Mouse (Mus musculus): ENCODE measurements around the gene Gm13276.
A peak's percentile ranks its signal among the peaks of the same experiment; 100 is the strongest.
"Not testable (repeated sequence)": the region's sequence is repeated elsewhere in the genome, so short reads cannot be mapped to it uniquely, and the experiment has no call there.

Gene Gm13276

DNA sequence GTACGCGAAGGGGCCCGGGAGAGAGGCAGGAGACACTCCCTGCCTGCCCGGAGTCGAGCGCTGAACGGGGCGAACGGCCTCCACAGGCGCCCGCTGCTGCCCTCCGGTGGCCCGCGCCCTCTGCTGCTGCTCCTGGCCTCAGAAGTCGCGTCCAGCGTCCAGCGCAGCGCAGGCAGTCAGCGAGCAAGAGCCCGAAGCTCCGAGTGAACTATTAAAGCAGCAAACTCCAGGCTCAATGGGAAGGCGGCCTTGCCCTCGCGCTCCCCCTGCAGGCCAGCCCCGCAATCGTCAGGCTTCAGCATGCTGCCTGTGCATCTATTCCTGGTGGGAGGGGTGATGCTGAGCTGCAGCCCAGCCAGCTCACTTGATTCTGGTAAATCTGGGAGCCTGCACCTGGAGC is at the start of gene Gm13276:
Gene Gm13276, plus strand, starts transcription at position 301 of the 400 bp plus-strand sequence.
- not testable (repeated sequence) for DNase-seq (ENCODE audit: low read depth)

DNA sequence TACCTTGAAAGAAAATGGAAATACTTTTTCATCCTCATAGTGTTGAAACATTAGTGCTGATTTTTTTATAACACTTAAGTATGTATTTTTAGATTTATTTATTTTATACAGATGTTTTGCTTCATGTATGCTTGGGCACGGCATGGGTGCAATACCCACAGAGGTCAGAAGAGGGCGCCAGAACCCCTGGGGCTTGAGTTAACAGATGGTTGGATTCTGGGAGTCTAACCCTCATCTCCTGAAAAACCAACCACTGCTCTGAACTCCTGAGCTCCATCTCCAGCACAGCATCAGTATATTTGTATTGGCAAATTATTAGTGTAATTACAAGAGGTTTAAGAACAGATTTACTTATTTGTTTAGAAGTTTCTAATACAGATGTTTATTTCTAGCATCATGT is 47.0 kb upstream of the Gm13276 start:
- peak; percentile 76 for DNase-seq (ENCODE audit: low read depth)

DNA sequence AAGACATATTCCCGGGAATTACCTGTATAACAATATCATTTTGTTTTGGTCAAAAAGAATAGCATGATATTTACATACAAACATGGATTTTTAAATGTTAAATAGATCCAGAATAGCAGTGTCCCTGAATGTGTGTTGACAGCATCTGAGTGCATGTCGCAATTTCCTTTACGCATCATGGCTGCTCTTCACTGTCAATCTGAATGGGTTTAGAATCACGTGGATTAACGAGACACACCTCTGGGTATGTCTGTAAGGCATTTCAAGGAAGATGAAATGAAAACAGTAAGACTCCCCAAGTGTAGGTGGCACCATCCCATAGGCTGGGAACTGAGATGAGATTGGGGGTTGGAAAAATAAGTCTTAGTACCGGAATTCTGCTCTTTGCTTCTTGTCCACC is 46.5 kb upstream of the Gm13276 start:
- peak; percentile 65 for DNase-seq (ENCODE audit: low read depth)

DNA sequence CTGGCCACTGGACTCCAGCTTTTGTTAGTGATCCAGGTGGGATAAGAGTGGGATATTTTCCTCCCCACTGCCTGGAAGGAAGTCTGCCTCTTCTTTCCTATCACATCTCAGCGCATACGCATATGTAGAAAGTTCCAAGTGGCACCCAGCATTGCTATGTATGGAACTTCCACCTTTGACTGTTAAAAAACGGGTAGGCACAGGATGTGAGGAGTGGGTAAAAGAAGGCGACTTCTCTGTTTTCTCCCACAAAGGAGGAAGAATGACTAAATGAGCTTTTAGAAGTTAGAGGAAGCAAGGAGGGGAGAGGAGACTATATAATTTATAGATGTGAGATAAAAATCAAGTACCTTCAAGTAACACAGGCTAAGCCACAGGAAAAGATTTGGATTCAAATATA is 44.1 kb upstream of the Gm13276 start:
- DNase-seq (ENCODE audit: low read depth): no peak

DNA sequence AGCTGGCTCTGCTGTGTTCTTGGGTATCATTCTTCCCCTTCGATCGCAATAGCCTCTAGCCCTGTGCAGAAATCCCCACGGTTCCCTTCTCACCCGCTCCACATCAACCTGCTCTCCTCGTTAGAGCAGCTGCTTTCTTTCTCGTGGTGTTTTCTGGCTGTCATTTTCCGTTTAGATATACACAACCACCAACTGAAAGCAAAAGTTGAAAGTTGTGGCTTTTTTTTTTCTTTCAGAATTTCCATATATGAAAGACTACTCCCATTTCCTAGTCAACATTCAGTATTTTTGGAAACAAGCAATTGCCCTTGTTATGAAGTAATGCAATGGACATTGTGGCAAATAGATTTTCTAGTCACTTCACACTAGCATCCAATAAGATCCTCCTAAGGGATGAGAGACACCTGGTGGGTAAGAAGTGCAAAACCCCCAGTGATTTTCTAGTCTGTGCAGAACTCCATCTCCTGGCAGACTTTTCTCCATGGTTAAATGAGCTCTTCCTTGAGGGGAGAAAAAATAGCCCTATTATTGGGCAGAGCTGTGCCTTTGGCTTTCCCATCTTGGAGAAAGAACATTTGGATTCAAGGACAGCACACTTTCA is 42.6 kb upstream of the Gm13276 start:
- DNase-seq (ENCODE audit: low read depth): peak; percentile 52

DNA sequence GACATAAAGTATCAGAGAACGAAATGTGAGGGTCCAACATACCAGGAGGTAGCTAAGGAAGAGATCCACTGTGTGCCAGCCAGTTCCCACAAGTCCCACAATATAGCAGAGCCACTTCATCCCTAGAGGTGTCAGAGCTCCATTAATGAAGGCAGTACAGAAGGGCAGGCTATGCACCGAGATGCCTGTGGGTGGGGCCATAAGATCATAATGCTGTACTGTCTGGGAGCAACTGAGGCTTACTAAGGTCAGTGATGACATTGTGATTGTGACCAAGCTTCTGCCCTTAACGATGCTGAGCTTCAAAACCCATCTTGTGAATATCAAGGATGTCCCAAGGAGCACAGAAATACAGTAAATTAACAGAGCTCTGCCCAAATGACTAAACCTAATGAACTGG is 41.3 kb upstream of the Gm13276 start:
- DNase-seq (ENCODE audit: low read depth): peak; percentile 57

DNA sequence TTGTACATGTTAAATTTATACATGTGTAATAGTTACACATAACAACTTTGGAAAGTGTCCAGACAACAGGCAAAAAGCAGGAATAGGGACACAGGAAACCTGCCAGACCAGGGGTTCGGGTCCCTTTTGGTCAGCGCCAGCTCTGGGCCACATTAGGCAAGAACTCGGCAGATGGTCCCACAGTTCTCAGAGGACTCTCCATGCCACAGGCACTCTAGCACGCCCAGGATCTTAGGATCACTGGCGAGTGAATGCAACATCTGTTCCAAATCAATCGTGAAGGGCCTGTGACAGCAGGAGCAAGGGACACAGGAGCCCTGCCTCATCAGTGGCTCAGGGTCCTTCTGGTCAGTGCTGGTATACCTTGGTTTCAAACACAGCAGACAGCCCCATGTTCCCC is 35.6 kb upstream of the Gm13276 start:
- no peak for DNase-seq (ENCODE audit: low read depth)

DNA sequence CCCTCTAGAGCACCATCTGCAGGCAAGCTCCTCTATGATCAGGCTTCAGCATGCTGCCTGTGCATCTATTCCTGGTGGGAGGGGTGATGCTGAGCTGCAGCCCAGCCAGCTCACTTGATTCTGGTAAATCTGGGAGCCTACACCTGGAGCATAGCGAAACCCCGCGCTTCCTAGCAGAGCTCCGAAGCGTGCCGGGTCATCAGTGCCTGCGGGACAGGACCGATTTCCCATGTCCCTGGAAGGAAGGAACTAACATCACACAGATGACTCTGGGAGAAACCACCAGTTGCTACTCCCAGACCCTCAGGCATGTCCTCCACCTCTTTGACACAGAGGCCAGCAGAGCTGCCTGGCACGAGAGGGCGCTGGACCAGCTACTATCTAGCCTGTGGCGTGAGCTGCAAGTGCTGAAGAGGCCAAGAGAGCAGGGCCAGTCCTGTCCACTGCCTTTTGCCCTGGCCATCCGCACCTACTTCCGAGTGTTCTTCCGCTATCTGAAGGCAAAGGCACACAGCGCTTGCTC is 30.6 kb upstream of the Gm13276 start, which contains the start of gene Gm13271:
Gene Gm13271, plus strand, starts transcription at position 51 of the 523 bp plus-strand sequence.
- not testable (repeated sequence) for DNase-seq (ENCODE audit: low read depth)

DNA sequence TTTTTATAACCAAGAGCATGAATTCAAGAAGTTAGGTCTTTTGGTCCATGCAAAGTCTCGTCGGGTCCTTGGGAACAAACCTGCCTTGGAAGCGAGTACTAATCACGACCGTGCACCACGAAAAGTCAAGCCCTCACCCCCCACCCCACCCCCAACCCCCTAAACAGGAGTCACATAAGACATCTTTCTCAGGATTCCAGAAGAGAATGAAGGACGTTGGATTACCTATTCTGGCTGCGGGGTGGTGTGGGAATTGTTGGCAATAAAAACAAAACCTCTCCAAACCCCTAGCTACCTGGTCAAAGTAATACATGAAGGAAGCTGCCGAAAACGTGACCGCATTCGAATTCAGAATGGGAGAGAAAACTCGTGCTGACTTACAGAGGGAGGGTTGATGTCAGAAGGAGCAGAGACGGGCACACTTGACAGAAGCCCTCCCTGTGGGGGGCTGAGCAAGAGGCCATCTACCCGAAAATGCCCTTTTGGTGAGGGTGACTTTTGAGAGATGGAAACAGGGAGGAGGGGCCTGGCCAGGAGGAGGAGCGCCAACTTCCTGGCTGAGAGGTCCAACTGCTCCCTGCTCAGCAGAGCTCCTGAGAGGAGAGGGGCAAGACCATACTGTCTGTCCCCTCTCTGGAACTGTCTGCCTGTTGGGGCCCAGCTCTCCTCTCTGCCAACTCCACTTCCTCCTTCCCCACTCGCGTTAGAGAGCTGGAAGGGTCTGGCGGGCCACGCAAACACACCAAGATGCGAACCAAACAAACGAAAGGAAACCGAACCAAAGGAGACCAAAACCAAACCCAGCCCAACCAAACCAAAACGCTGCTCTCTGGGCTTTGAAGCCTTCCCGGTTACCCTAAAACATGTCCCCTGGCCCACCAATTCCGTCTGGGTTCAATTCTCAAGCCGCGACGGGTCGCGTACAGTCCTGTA is 28.7 kb upstream of the Gm13276 start:
- DNase-seq (ENCODE audit: low read depth): peak; percentile 55

DNA sequence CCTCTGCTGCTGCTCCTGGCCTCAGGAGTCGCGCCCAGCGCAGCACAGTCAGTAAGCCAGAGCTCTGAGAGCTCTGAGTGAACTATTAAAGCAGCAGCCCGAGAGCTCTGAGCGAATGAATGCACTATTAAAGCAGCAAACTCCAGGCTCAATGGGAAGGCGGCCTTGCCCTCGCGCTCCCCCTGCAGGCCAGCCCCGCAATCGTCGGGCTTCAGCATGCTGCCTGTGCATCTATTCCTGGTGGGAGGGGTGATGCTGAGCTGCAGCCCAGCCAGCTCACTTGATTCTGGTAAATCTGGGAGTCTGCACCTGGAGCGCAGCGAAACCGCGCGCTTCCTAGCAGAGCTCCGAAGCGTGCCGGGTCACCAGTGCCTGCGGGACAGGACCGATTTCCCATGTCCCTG is 27.9 kb upstream of the Gm13276 start:
- DNase-seq (ENCODE audit: low read depth): peak; percentile 89

DNA sequence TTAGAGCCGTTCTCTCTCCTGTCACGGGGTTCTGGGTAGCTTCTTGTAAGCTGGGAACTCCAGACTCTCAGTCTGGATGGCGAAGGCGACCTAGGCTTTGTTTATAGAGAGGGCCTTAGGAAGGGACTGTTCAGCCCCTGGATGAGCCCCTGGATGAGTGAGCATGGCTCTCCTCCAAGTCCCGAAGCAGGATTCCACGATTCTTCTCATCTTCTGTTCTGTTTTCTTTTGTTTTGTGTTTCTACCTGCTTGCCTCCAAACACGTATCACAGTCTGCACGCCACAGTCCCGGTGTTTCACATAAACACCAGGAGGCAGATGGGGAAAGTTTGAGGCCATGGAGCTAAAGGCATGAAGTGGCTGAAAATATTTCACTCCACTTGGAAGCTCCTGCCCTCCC is 26.8 kb upstream of the Gm13276 start:
- DNase-seq (ENCODE audit: low read depth): not testable (repeated sequence)

DNA sequence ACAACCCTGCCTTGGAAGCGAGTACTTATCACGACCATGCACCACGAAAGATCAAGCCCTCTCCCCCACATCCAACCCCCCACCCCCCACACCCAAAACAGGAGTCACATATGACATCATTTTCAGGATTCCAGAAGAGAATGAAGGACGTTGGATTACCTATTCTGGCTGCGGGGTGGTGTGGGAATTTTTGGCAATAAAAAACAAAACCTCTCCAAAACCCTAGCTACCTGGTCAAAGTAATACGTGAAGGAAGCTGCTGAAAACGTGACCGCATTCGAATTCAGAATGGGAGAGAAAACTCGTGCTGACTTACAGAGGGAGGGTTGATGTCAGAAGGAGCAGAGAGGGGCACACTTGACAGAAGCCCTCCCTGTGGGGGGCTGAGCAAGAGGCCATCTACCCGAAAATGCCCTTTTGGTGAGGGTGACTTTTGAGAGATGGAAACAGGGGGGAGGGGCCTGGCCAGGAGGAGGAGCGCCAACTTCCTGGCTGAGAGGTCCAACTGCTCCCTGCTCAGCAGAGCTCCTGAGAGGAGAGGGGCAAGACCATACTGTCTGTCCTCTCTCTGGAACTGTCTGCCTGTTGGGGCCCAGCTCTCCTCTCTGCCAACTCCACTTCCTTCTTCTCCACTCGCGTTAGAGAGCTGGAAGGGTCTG is 25.8 kb upstream of the Gm13276 start, which contains the start of gene Gm13283:
Gene Gm13283, plus strand, starts transcription at position 510 of the 659 bp plus-strand sequence.
- peak; percentile 67 for DNase-seq (ENCODE audit: low read depth)

DNA sequence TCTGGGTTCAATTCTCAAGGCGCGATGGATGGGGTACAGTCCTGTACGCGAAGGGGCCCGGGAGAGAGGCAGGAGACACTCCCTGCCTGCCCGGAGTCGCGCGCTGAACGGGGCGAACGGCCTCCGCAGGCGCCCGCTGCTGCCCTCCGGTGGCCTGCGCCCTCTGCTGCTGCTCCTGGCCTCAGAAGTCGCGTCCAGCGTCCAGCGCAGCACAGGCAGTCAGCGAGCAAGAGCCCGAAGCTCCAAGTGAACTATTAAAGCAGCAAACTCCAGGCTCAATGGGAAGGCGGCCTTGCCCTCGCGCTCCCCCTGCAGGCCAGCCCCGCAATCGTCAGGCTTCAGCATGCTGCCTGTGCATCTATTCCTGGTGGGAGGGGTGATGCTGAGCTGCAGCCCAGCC is 25.1 kb upstream of the Gm13276 start:
- peak; percentile 88 for DNase-seq (ENCODE audit: low read depth)

DNA sequence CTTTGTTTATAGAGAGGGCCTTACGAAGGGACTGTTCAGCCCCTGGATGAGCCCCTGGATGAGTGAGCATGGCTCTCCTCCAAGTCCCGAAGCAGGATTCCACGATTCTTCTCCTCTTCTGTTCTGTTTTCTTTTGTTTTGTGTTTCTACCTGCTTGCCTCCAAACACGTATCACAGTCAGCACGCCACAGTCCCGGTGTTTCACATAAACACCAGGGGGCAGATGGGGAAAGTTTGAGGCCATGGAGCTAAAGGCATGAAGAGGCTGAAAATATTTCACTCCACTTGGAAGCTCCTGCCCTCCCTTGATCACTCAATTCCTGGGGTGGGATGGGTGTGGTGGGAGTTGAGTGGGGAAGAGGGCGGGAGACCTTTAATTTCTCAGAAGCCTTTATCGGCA is 23.7 kb upstream of the Gm13276 start:
- DNase-seq (ENCODE audit: low read depth): not testable (repeated sequence)

DNA sequence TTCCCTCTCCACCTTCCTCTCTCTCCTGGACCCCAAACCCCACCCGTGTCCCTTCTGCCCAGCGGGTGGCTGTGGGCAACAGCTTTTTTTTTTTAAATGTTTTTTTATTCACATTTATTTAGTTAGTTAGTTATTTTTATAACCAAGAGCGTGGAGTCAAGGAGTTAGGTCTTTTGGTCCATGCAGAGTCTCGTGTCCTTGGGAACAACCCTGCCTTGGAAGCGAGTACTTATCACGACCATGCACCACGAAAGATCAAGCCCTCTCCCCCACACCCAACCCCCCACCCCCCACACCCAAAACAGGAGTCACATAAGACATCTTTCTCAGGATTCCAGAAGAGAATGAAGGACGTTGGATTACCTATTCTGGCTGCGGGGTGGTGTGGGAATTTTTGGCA is 23.2 kb upstream of the Gm13276 start:
- DNase-seq (ENCODE audit: low read depth): not testable (repeated sequence)

DNA sequence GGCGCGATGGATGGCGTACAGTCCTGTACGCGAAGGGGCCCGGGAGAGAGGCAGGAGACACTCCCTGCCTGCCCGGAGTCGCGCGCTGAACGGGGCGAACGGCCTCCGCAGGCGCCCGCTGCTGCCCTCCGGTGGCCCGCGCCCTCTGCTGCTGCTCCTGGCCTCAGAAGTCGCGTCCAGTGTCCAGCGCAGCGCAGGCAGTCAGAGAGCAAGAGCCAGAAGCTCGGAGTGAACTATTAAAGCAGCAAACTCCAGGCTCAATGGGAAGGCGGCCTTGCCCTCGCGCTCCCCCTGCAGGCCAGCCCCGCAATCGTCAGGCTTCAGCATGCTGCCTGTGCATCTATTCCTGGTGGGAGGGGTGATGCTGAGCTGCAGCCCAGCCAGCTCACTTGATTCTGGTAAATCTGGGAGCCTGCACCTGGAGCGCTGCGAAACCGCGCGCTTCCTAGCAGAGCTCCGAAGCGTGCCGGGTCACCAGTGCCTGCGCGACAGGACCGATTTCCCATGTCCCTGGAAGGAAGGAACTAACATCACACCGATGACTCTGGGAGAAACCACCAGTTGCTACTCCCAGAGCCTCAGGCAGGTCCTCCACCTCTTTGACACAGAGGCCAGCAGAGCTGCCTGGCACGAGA is 22.0 kb upstream of the Gm13276 start:
- peak; percentile 88 for DNase-seq (ENCODE audit: low read depth)

DNA sequence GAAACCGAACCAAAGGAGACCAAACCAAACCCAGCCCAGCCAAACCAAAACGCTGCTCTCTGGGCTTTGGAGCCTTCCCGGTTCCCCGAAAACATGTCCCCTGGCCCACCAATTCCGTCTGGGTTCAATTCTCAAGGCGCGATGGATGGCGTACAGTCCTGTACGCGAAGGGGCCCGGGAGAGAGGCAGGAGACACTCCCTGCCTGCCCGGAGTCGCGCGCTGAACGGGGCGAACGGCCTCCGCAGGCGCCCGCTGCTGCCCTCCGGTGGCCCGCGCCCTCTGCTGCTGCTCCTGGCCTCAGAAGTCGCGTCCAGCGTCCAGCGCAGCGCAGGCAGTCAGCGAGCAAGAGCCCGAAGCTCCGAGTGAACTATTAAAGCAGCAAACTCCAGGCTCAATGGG is 12.0 kb upstream of the Gm13276 start, which contains the start of gene Gm13290:
Gene Gm13290, plus strand, starts transcription at position 301 of the 400 bp plus-strand sequence.
- not testable (repeated sequence) for DNase-seq (ENCODE audit: low read depth)

DNA sequence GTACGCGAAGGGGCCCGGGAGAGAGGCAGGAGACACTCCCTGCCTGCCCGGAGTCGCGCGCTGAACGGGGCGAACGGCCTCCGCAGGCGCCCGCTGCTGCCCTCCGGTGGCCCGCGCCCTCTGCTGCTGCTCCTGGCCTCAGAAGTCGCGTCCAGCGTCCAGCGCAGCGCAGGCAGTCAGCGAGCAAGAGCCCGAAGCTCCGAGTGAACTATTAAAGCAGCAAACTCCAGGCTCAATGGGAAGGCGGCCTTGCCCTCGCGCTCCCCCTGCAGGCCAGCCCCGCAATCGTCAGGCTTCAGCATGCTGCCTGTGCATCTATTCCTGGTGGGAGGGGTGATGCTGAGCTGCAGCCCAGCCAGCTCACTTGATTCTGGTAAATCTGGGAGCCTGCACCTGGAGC is 8.9 kb upstream of the Gm13276 start, which contains the start of gene Gm13289:
Gene Gm13289, plus strand, starts transcription at position 301 of the 400 bp plus-strand sequence.
- not testable (repeated sequence) for DNase-seq (ENCODE audit: low read depth)

DNA sequence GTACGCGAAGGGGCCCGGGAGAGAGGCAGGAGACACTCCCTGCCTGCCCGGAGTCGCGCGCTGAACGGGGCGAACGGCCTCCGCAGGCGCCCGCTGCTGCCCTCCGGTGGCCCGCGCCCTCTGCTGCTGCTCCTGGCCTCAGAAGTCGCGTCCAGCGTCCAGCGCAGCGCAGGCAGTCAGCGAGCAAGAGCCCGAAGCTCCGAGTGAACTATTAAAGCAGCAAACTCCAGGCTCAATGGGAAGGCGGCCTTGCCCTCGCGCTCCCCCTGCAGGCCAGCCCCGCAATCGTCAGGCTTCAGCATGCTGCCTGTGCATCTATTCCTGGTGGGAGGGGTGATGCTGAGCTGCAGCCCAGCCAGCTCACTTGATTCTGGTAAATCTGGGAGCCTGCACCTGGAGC is 6.0 kb upstream of the Gm13276 start, which contains the start of gene Gm13272:
Gene Gm13272, plus strand, starts transcription at position 301 of the 400 bp plus-strand sequence.
- not testable (repeated sequence) for DNase-seq (ENCODE audit: low read depth)

DNA sequence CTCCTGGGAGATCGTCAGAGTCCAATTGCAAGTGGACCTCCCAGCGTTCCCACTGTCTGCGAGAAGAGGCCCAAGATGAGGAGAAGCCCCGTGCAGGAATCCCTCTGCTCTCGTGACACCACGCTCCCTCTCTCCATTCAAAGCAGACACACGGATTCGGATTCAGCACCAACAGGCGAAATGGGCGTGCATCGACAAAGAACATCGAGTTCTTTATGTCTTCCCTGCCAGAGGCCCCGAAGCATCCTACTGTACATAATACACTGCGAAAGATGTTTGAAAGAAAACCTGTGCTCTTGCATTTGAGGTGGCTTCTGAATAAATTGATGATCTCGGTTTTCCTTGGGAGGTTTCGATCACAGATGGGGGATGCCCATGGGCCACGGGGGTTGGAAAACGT is 5.2 kb upstream of the Gm13276 start:
- DNase-seq (ENCODE audit: low read depth): not testable (repeated sequence)

DNA sequence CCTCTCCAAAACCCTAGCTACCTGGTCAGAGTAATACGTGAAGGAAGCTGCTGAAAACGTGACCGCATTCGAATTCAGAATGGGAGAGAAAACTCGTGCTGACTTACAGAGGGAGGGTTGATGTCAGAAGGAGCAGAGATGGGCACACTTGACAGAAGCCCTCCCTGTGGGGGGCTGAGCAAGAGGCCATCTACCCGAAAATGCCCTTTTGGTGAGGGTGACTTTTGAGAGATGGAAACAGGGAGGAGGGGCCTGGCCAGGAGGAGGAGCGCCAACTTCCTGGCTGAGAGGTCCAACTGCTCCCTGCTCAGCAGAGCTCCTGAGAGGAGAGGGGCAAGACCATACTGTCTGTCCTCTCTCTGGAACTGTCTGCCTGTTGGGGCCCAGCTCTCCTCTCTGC is 3.7 kb upstream of the Gm13276 start, which contains the start of gene Ifnz:
Gene Ifnz, plus strand, starts transcription at position 301 of the 400 bp plus-strand sequence.
- DNase-seq (ENCODE audit: low read depth): not testable (repeated sequence)
